Mouse (Mus musculus) hindbrain, embryonic 16.5 days (tissue): ENCODE measurements around the gene B4galnt3. TPM values are rescaled to one million over a fixed set of nuclear protein-coding genes. Genes with fewer than 3 reads are reported as not detected.
"Not testable (repeated sequence)": the region's sequence is repeated elsewhere in the genome, so short reads cannot be mapped to it uniquely, and the experiment has no call there.

Experiments
- ATAC-seq: fragments of 200-750 bp; cut with Nextera tagmentation; 2 replicates; pipeline ENCODE4 v1.8.0; 2017; ENCODE audit warnings: moderate TSS enrichment, moderate library complexity
- H3K27ac ChIP-seq: fragments of 300-500 bp; sonication (generic); 2 replicates; pipeline ENCODE4 v1.5.1; 2014; ENCODE audit warnings: low read depth, mild to moderate bottlenecking, control low read depth, low read length, moderate library complexity
- H3K27me3 ChIP-seq: fragments of 300-500 bp; sonication (generic); replicated peaks from 2 replicates; pipeline ENCODE4 v1.6.1; 2014; ENCODE audit warnings: low read length; ENCODE audit not compliant: control insufficient read depth, insufficient read depth
- H3K36me3 ChIP-seq: fragments of 300-500 bp; sonication (generic); 2 replicates; pipeline ENCODE4 v1.6.1; 2014; ENCODE audit warnings: mild to moderate bottlenecking, low read length, moderate library complexity, mixed read lengths; ENCODE audit not compliant: control insufficient read depth, insufficient read depth
- H3K4me1 ChIP-seq: fragments of 300-500 bp; sonication (generic); 2 replicates; pipeline ENCODE4 v1.6.1; 2014; ENCODE audit warnings: low read depth, low read length; ENCODE audit not compliant: control insufficient read depth, insufficient read depth
- H3K4me2 ChIP-seq: fragments of 300-500 bp; sonication (generic); 2 replicates; pipeline ENCODE4 v1.6.1; 2014; ENCODE audit warnings: mild to moderate bottlenecking, low read length, control low read depth, moderate library complexity
- H3K4me3 ChIP-seq: fragments of 300-500 bp; sonication (generic); 2 replicates; pipeline ENCODE4 v1.5.1; 2014; ENCODE audit warnings: mild to moderate bottlenecking, low read length, control low read depth, moderate library complexity
- H3K9ac ChIP-seq: fragments of 300-500 bp; sonication (generic); 2 replicates; pipeline ENCODE4 v1.6.1; 2014; ENCODE audit warnings: low read depth, mild to moderate bottlenecking, control low read depth, low read length, moderate library complexity
- H3K9me3 ChIP-seq: fragments of 300-500 bp; sonication (generic); 2 replicates; pipeline ENCODE4 v1.6.1; 2014; ENCODE audit warnings: mild to moderate bottlenecking, low read length, moderate library complexity; ENCODE audit not compliant: control insufficient read depth
- WGBS: fragments of 180-500 bp; shearing (Covaris S2); extraction: QIAGEN DNeasy Blood & Tissue Kit; methylation state at CpG from one replicate; pipeline ENCODE4 v1.1.7; 2014; 5-methylcytosine and 5-hydroxymethylcytosine counted together
- polyA plus RNA-seq: library from polyadenylated mRNA; unstranded; fragments of >200 nt; fragmentation: Nextera tagmentation; extraction: Ambion mirVana; gene quantifications from 2 replicates; pipeline ENCODE4 v1.2.1, GENCODE M21; 2015

The B4galnt3 gene
- polyA plus RNA-seq, 1 experiment from 2014 or later = 0.20 TPM

- Histone ChIP-seq H3K4me2 (no peak overlapping the region), H3K9ac (no peak overlapping the region), H3K27ac (no peak overlapping the region), H3K36me3 (no peaks in the 10 kb centered on the region), H3K4me3 (no peak overlapping the region), H3K27me3 (no peaks in the 10 kb centered on the region), H3K4me1 (no peaks in the 10 kb centered on the region), H3K9me3 (no peaks in the 10 kb centered on the region)
- 67% methylated on average over 9 of the region's 9 CpGs for WGBS
- ATAC-seq = no peak
Observed at GRCm38 (mm10) chr6:120309338-120309737, 15.0 kb upstream of the B4galnt3 start.

GRCm38 (mm10) chr6:120306859-120307594, 12.7 kb upstream of the B4galnt3 start:
- Histone ChIP-seq H3K9ac (no peak overlapping the region), H3K27ac (no peak overlapping the region), H3K4me1 (no peaks in the 10 kb centered on the region), H3K9me3 (no peaks in the 10 kb centered on the region), H3K36me3 (no peaks in the 10 kb centered on the region), H3K4me3 (no peak overlapping the region), H3K4me2 (no peak overlapping the region), H3K27me3 (no peaks in the 10 kb centered on the region; the same call in 1 of the 2 replicates)
- WGBS = 86% methylated on average over 3 of the region's 3 CpGs
- no peak for ATAC-seq

DNA sequence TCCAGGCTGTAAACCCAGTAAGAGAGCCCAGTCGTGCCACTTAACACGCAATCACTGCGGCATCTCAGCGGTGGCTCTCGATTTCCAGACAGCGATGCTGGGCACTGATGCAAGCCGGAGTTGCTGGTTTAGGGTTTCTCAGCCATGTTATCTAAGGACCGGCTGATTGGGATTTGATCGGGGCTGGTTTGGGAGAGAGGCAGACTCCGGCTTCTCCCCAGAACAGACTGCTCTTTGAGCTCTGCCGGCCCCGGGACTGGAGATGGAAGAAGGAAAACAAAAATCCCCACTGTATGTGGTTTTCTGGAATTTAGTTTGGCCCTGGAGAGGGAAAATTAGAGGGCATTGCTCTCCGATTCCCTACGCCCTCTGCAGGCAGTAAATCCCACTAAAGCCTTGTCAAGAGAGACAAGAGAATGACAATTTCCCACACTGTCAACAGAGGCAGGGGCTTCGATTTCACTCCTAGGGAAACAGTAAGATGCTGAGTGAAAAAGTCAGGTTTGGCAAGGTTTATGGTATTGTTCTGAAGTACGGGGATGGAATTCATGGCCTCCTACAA, 8.5 kb upstream of the B4galnt3 start:
- Histone ChIP-seq H3K27me3 (no peaks in the 10 kb centered on the region; the same call in 1 of the 2 replicates), H3K4me1 (no peaks in the 10 kb centered on the region), H3K9ac (no peak overlapping the region), H3K36me3 (no peaks in the 10 kb centered on the region), H3K27ac (no peak overlapping the region), H3K4me2 (peak overlapping the region; percentile 38), H3K4me3 (no peak overlapping the region), H3K9me3 (no peaks in the 10 kb centered on the region)
- WGBS = 26% methylated on average over 16 of the region's 16 CpGs
- no peak for ATAC-seq

- peaks cover 1% of the 10 kb centered on the region for H3K27me3 ChIP-seq
- 25% methylated on average over 6 of the region's 6 CpGs for WGBS
- no peak overlapping the region for H3K9ac ChIP-seq
- no peaks in the 10 kb centered on the region for H3K4me1 ChIP-seq
- no peak overlapping the region for H3K4me3 ChIP-seq
- no peaks in the 10 kb centered on the region for H3K9me3 ChIP-seq
- no peak; the same call in 1 of the 2 replicates for ATAC-seq
- H3K36me3 ChIP-seq = no peaks in the 10 kb centered on the region
- no peak overlapping the region for H3K4me2 ChIP-seq
- no peak overlapping the region for H3K27ac ChIP-seq
Observed at GRCm38 (mm10) chr6:120301137-120301536, 6.8 kb upstream of the B4galnt3 start.

DNA sequence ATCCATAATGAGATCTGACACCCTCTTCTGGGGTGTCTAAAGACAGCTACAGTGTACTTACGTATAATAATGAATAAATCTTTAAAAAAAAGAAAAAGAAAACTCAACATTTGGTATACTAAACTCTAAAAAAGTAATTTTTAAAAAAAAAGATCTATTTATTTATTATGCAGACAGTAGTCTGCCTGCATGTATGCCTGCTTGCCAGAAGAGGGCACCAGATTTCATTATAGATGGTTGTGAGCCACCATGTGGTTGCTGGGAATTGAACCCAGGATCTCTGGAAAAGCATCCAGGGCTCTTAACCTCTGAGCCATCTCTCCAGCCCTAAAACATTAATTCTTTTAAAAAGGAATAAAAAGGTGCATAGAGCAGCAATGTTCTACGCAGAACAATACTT, 2.2 kb upstream of the B4galnt3 start:
- H3K27me3 ChIP-seq = peaks cover 12% of the 10 kb centered on the region
- H3K27ac ChIP-seq, H3K9me3 ChIP-seq, H3K9ac ChIP-seq, H3K4me3 ChIP-seq, ATAC-seq, H3K4me2 ChIP-seq, H3K36me3 ChIP-seq, H3K4me1 ChIP-seq: not testable (repeated sequence)
- WGBS = 95% methylated on average over 2 of the region's 2 CpGs

DNA sequence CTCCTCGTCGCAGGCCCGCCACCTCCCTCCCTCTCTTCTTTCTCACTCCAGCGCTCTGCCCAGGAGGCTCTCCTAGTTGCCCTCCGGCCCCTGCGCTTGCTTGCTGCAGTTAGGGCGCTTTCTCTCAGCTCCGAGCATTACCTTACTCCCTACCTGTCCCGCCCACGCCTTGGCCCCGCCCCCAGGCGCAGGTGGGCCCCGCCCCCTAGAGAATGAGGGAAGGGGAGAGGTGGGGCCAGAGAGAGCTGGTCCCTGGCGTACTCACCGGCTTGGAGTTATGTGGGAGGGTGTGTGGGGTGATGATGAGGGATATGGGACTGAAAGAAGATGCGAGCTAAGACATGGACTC, 400 bp upstream of the B4galnt3 start:
- Histone ChIP-seq H3K9me3 (no peaks in the 10 kb centered on the region), H3K36me3 (no peaks in the 10 kb centered on the region)

DNA sequence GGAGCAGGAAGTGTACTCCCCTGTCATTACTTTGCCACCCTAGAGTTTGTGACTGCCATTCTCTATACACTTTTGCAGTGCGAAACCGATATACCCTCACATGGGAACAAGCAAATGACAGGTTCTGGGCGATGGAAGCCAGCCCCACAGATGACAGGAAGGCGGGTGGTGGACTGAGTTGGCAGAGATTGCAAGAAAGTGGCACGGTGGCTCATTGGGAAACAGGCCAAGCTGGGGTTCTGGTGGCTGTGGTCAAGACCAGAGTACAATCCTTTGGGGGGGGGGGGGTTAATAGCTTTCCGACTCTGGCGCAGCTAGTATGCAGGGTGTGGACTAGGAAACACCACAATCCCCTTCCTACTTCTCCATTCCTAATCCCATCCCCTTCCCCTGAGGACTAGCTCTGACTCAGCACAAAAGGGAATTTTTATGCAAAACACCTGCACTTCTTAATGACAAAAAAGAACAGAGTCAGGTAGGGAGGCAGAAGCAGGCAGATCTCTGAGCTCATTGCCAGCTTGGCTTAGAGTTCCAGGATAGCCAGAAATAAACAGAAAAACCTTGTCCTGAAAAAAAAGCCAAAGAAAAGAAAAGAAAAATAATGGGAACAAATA, 2.9 kb downstream of the B4galnt3 start:
- peaks cover 12% of the 10 kb centered on the region for H3K27me3 ChIP-seq
- H3K27ac ChIP-seq = no peak overlapping the region
- no peak for ATAC-seq
- H3K4me2 ChIP-seq = no peak overlapping the region
- peaks cover 4% of the 10 kb centered on the region for H3K4me1 ChIP-seq
- no peaks in the 10 kb centered on the region for H3K36me3 ChIP-seq
- H3K9me3 ChIP-seq = no peaks in the 10 kb centered on the region
- no peak overlapping the region for H3K4me3 ChIP-seq
- no peak overlapping the region for H3K9ac ChIP-seq
- WGBS = 77% methylated on average over 5 of the region's 7 CpGs

More for the DNA sequence above, 400 bp upstream of the B4galnt3 start:
- H3K4me1 ChIP-seq = peaks cover 4% of the 10 kb centered on the region
- WGBS = 2% methylated on average over 16 of the region's 16 CpGs
- H3K9ac ChIP-seq = peak overlapping the region; percentile 73
- no peak overlapping the region for H3K27ac ChIP-seq
- ATAC-seq = peak; percentile 78
- peak overlapping the region; percentile 81 for H3K4me3 ChIP-seq
- H3K4me2 ChIP-seq = peak overlapping the region; percentile 100
- peaks cover 12% of the 10 kb centered on the region for H3K27me3 ChIP-seq

- Histone ChIP-seq H3K4me1 (no peaks in the 10 kb centered on the region), H3K27ac (no peak overlapping the region), H3K4me2 (no peak overlapping the region), H3K9me3 (no peaks in the 10 kb centered on the region), H3K9ac (no peak overlapping the region), H3K27me3 (peaks cover 5% of the 10 kb centered on the region; the same call in 1 of the 2 replicates), H3K36me3 (no peaks in the 10 kb centered on the region), H3K4me3 (no peak overlapping the region)
- ATAC-seq = no peak
- WGBS = 91% methylated on average over 4 of the region's 4 CpGs
Observed at GRCm38 (mm10) chr6:120289430-120289829, 4.9 kb downstream of the B4galnt3 start.

DNA sequence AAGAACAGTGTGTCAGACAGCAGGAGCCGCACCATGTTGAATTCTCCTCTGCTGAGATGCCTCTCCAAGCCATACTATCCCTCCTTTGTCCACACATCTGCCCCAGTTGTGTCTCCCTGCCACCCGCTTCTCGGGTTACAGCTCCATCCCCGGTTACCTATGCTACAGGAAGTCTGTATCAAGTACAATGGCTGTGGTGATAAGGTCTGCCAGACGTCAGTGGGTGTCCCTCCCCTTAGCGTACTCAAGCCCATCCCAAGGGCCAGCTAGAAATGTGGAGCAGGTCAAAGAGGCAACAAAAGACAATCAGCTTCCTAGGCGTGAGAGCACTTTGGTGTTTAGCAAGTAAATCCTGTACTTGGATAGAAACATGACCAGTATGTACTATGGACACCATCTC, 5.8 kb downstream of the B4galnt3 start:
- H3K9ac ChIP-seq = no peak overlapping the region
- H3K4me3 ChIP-seq = no peak overlapping the region
- WGBS = 58% methylated on average over 7 of the region's 7 CpGs
- H3K27ac ChIP-seq = no peak overlapping the region
- H3K36me3 ChIP-seq = no peaks in the 10 kb centered on the region
- H3K27me3 ChIP-seq = peaks cover 5% of the 10 kb centered on the region; the same call in 1 of the 2 replicates
- no peak overlapping the region for H3K4me2 ChIP-seq
- no peak for ATAC-seq
- no peaks in the 10 kb centered on the region for H3K9me3 ChIP-seq
- H3K4me1 ChIP-seq = no peaks in the 10 kb centered on the region
